Mouse (Mus musculus) MEL (cell line): ENCODE data around the gene Ddx58. TPM values are rescaled to one million over a fixed set of nuclear protein-coding genes. Genes with fewer than 3 reads are reported as not detected.

Experiments used
- DNase-seq: peaks from one replicate; pipeline ENCODE4 v3.0.0; 2011; ENCODE audit warnings: low read depth, low spot score
- H3K27ac ChIP-seq: 2 replicates; pipeline ENCODE4 v1.5.1; 2012; ENCODE audit warnings: low read depth, mild to moderate bottlenecking, control low read depth, low read length, moderate library complexity; ENCODE audit not compliant: control insufficient read depth
- H3K27me3 ChIP-seq, 2 experiments: fragments of 150-350 bp in 1 of 2; sonication (generic) in 1 of 2; 2 replicates each; pipeline ENCODE4 v1.6.1; 2012; ENCODE audit warnings: low read length in 2 of 2, mild to moderate bottlenecking in 2 of 2, improper control_type of control experiment in 1 of 2, moderate library complexity in 1 of 2; ENCODE audit not compliant: insufficient read depth in 2 of 2, control insufficient read depth in 1 of 2
- H3K36me3 ChIP-seq, 2 experiments: 2 replicates each; pipeline ENCODE4 v1.6.1; 2012 to 2014; ENCODE audit warnings: low read length in 2 of 2, improper control_type of control experiment in 1 of 2, inconsistent platforms in 1 of 2, mild to moderate bottlenecking in 1 of 2; ENCODE audit not compliant: insufficient read depth in 2 of 2, control insufficient read depth in 1 of 2
- H3K4me1 ChIP-seq, 2 experiments: fragments of 150-350 bp in 1 of 2; sonication (generic) in 1 of 2; 2 replicates each; pipeline ENCODE4 v1.6.1; 2012; ENCODE audit warnings: low read length in 2 of 2, improper control_type of control experiment in 1 of 2, mild to moderate bottlenecking in 1 of 2; ENCODE audit not compliant: insufficient read depth in 2 of 2, control insufficient read depth in 1 of 2
- H3K4me3 ChIP-seq, 2 experiments: fragments of 150-350 bp in 1 of 2; sonication (generic) in 1 of 2; 2 replicates each; pipeline ENCODE4 v1.5.1; 2012; ENCODE audit warnings: low read depth in 2 of 2, low read length in 2 of 2, mild to moderate bottlenecking in 2 of 2, moderate library complexity in 2 of 2, control low read depth in 1 of 2, improper control_type of control experiment in 1 of 2; ENCODE audit not compliant: control insufficient read depth in 1 of 2, insufficient read depth in 1 of 2
- H3K79me2 ChIP-seq: 2 replicates; pipeline ENCODE4 v1.6.1; 2012; ENCODE audit warnings: mild to moderate bottlenecking, low read length, moderate library complexity; ENCODE audit not compliant: control insufficient read depth, poor library complexity, insufficient read depth
- H3K9ac ChIP-seq: 2 replicates; pipeline ENCODE4 v1.6.1; 2012; ENCODE audit warnings: low read depth, mild to moderate bottlenecking, control low read depth, low read length, moderate library complexity; ENCODE audit not compliant: control insufficient read depth, poor library complexity, severe bottlenecking
- H3K9me3 ChIP-seq: fragments of 150-350 bp; sonication (generic); replicated peaks from 2 replicates; pipeline ENCODE4 v1.6.1; 2012; ENCODE audit warnings: mild to moderate bottlenecking, low read length, improper control_type of control experiment, moderate library complexity; ENCODE audit not compliant: insufficient read depth
- CHD1 ChIP-seq: IDR thresholded peaks from 2 replicates; pipeline ENCODE4 v1.6.1; 2012; ENCODE audit warnings: low read depth, mild to moderate bottlenecking, inconsistent platforms, low read length, improper control_type of control experiment
- CTCF ChIP-seq, 3 experiments: IDR thresholded peaks in 2 of 3; conservative IDR thresholded peaks in 1 of 3; 2 replicates each; pipeline ENCODE4 v1.5.1; 2011 to 2012; ENCODE audit warnings: low read length in 3 of 3, low read depth in 2 of 3, mild to moderate bottlenecking in 2 of 3, improper control_type of control experiment in 1 of 3, inconsistent platforms in 1 of 3, mixed read lengths in 1 of 3, moderate library complexity in 1 of 3; ENCODE audit not compliant: control insufficient read depth in 1 of 3, insufficient read depth in 1 of 3, poor library complexity in 1 of 3, severe bottlenecking in 1 of 3
- E2F4 ChIP-seq: IDR thresholded peaks from 2 replicates; pipeline ENCODE4 v1.6.1; 2011; ENCODE audit warnings: low read depth, low read length, improper control_type of control experiment, borderline replicate concordance
- ELF1 ChIP-seq: IDR thresholded peaks from 2 replicates; pipeline ENCODE4 v1.6.1; 2014; ENCODE audit warnings: low read depth, mild to moderate bottlenecking, inconsistent platforms, low read length, improper control_type of control experiment, moderate library complexity
- EP300 ChIP-seq, 2 experiments: IDR thresholded peaks; 2 replicates each; pipeline ENCODE4 v1.6.1; 2011; ENCODE audit warnings: improper control_type of control experiment in 2 of 2, low read length in 2 of 2, low read depth in 1 of 2, mild to moderate bottlenecking in 1 of 2
- GABPA ChIP-seq: IDR thresholded peaks from 2 replicates; pipeline ENCODE4 v1.6.1; 2012; ENCODE audit warnings: low read depth, mild to moderate bottlenecking, inconsistent platforms, low read length, improper control_type of control experiment, moderate library complexity
- GATA1 ChIP-seq: IDR thresholded peaks from 2 replicates; pipeline ENCODE4 v1.6.1; 2011; ENCODE audit warnings: low read depth, low read length, improper control_type of control experiment
- HCFC1 ChIP-seq: IDR thresholded peaks from 2 replicates; pipeline ENCODE4 v1.6.1; 2012; ENCODE audit warnings: low read depth, mild to moderate bottlenecking, inconsistent platforms, low read length, improper control_type of control experiment, moderate library complexity
- KAT2A ChIP-seq: conservative IDR thresholded peaks from 2 replicates; pipeline ENCODE4 v1.6.1; 2012; ENCODE audit warnings: low read depth, low read length, improper control_type of control experiment, inconsistent platforms
- MAX ChIP-seq: IDR thresholded peaks from 2 replicates; pipeline ENCODE4 v1.6.1; 2011; ENCODE audit warnings: low read length, improper control_type of control experiment
- MAZ ChIP-seq: IDR thresholded peaks from 2 replicates; pipeline ENCODE4 v1.6.1; 2012; ENCODE audit warnings: low read depth, mild to moderate bottlenecking, inconsistent platforms, low read length, improper control_type of control experiment
- MXI1 ChIP-seq: IDR thresholded peaks from 2 replicates; pipeline ENCODE4 v1.6.1; 2011; ENCODE audit warnings: mild to moderate bottlenecking, low read depth, low read length, improper control_type of control experiment
- MYC ChIP-seq: IDR thresholded peaks from 2 replicates; pipeline ENCODE4 v1.6.1; 2011; ENCODE audit warnings: low read depth, mild to moderate bottlenecking, low read length, improper control_type of control experiment, moderate library complexity
- NELFE ChIP-seq: IDR thresholded peaks from 2 replicates; pipeline ENCODE4 v1.6.1; 2011; ENCODE audit warnings: low read depth, low read length, improper control_type of control experiment
- NRF1 ChIP-seq: IDR thresholded peaks from 2 replicates; pipeline ENCODE4 v1.6.1; 2014; ENCODE audit warnings: low read depth, mild to moderate bottlenecking, inconsistent platforms, low read length, improper control_type of control experiment, moderate library complexity; ENCODE audit not compliant: poor library complexity, insufficient read depth, severe bottlenecking
- POLR2A ChIP-seq, 2 experiments: IDR thresholded peaks; 2 replicates each; pipeline ENCODE4 v1.6.1; 2011 to 2012; ENCODE audit warnings: low read length in 2 of 2, mild to moderate bottlenecking in 2 of 2, control low read depth in 1 of 2, improper control_type of control experiment in 1 of 2, low read depth in 1 of 2, moderate library complexity in 1 of 2; ENCODE audit not compliant: control insufficient read depth in 1 of 2, insufficient read depth in 1 of 2, poor library complexity in 1 of 2
- POLR2AphosphoS2 ChIP-seq: IDR thresholded peaks from 2 replicates; pipeline ENCODE4 v1.6.1; 2011; ENCODE audit warnings: low read length, improper control_type of control experiment
- RAD21 ChIP-seq: IDR thresholded peaks from 2 replicates; pipeline ENCODE4 v1.6.1; 2011; ENCODE audit warnings: mild to moderate bottlenecking, low read depth, low read length, improper control_type of control experiment
- SIN3A ChIP-seq: IDR thresholded peaks from 2 replicates; pipeline ENCODE4 v1.6.1; 2012; ENCODE audit warnings: low read length, improper control_type of control experiment, inconsistent platforms
- SMC3 ChIP-seq: IDR thresholded peaks from 2 replicates; pipeline ENCODE4 v1.6.1; 2011; ENCODE audit warnings: low read depth, low read length, improper control_type of control experiment
- TAL1 ChIP-seq: IDR thresholded peaks from 2 replicates; pipeline ENCODE4 v1.6.1; 2012; ENCODE audit warnings: mild to moderate bottlenecking, inconsistent platforms, low read length, moderate library complexity, mixed read lengths
- TBP ChIP-seq: IDR thresholded peaks from 2 replicates; pipeline ENCODE4 v1.8.0; 2011; ENCODE audit warnings: low read depth, low read length, improper control_type of control experiment
- TCF12 ChIP-seq: IDR thresholded peaks from 2 replicates; pipeline ENCODE4 v1.6.1; 2014; ENCODE audit warnings: low read depth, mild to moderate bottlenecking, inconsistent platforms, low read length, improper control_type of control experiment, moderate library complexity
- USF1 ChIP-seq: IDR thresholded peaks from 2 replicates; pipeline ENCODE4 v1.6.1; 2014; ENCODE audit warnings: low read depth, mild to moderate bottlenecking, inconsistent platforms, low read length, improper control_type of control experiment, moderate library complexity
- ZC3H11A ChIP-seq: IDR thresholded peaks from 2 replicates; pipeline ENCODE4 v1.6.1; 2012; ENCODE audit warnings: low read depth, mild to moderate bottlenecking, inconsistent platforms, low read length, improper control_type of control experiment
- ZNF384 ChIP-seq: IDR thresholded peaks from 2 replicates; pipeline ENCODE4 v1.6.1; 2012; ENCODE audit warnings: low read depth, mild to moderate bottlenecking, inconsistent platforms, low read length, improper control_type of control experiment
- polyA plus RNA-seq, 2 experiments: library from polyadenylated mRNA; stranded (reverse) in 1 of 2; unstranded in 1 of 2; fragments of >175 nt in 1 of 2; fragments of >200 nt in 1 of 2; gene quantifications; 2 replicates each; pipeline versions ENCODE4 v1.2.1 to v1.2.4; 2012; ENCODE audit warnings: low replicate concordance in 2 of 2, low read depth in 1 of 2; ENCODE audit not compliant: insufficient read length in 2 of 2, insufficient read depth in 1 of 2, missing spikeins in 1 of 2
- total RNA-seq: library from RNA; depleted of rRNA; stranded (reverse); fragments of 300-350 nt; gene quantifications from 2 replicates; pipeline ENCODE4 v1.2.3, GENCODE M21; 2012

Gene Ddx58
- total and polyA plus RNA-seq, 3 experiments: 0.58 to 1.0 TPM; not detected in 1

DNA sequence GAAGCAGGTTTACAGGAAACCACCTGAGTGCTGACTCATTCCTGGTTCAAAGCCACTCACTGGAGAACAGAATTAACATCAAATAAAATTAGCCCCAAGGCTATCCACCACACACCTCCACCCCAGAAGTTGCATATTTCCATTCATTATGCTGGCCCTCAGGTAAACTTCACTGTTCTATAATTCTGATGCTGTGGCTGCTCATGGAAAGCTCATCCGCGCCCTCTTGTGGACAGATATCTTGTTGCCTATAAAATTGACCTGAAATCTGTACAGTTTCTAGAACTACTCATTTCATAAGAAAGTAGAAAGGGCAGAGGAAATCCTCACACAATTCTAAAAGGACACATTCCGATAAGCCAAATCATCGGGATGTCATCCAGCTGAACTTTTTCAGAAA lies 46.0 kb upstream of the Ddx58 start:
- H3K9ac ChIP-seq: no peak overlapping the region
- no peaks in the 10 kb centered on the region for H3K79me2 ChIP-seq
- H3K9me3 ChIP-seq: no peaks in the 10 kb centered on the region
- peak; percentile 78 for DNase-seq
- peak; percentile 71 for TF ChIP-seq ZC3H11A
- TF ChIP-seq CTCF (IDR thresholded peaks at IDR 0.05 in 2 of 3, conservative IDR thresholded peaks at IDR 0.05 in 1 of 3; ENCODE audit: control insufficient read depth in 1 of 3, insufficient read depth in 1 of 3, low read depth in 2 of 3, low read length in 3 of 3, poor library complexity in 1 of 3, severe bottlenecking in 1 of 3): peak; percentile 51 to 92 (median 68)
- TF ChIP-seq SIN3A: no peak
- TF ChIP-seq SMC3: peak; percentile 90
- TF ChIP-seq E2F4: no peak
- no peak for TF ChIP-seq TBP
- TF ChIP-seq ELF1: no peak
- peak; percentile 87 for TF ChIP-seq RAD21
- TF ChIP-seq GABPA: no peak
- H3K36me3 ChIP-seq: peaks cover 0 to 2% of the 10 kb centered on the region in 2 experiments; a peak in 2 of 4 replicates
- H3K27me3 ChIP-seq: no peaks in the 10 kb centered on the region
- no peak overlapping the region for H3K4me3 ChIP-seq
- no peak overlapping the region for H3K27ac ChIP-seq
- H3K4me1 ChIP-seq: peaks cover 0 to 3% of the 10 kb centered on the region in 2 experiments; a peak in 2 of 4 replicates

DNA sequence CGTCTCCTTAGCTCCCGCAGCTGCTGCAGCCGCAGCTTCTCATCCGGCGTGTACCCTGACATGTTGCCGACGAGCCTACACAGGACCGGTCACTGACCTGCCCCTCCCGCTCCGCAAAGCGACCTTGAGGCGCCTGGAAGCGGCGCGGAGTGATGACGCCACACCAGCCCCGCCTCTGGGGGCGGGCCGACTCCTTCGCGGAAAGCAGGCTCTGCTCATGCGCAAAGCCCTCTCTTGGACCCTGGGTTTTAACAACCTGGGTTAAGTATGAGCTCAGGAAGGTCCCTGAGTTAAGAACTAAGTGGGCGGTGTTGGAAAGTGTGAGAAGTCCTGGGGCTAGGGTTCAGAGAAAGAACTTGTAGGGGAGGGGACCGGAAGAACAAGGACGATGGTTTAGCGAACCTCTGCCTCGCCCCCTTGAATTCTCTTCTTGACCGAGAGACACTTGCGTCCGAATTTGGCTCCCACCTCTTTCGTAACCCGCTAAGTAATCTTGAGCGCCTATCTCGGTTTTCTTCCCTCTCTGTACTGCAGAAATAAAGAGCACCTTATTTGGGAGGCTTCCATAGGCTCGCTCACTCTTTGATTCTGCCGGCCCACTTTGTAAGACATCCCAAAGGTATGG lies 39.8 kb upstream of the Ddx58 start, which contains the start of gene Ndufb6:
Gene Ndufb6 (minus strand): TSS at position 146 of the 625 bp plus-strand sequence.
- Histone ChIP-seq H3K9me3 (no peaks in the 10 kb centered on the region), H3K4me1 (peaks cover 0 to 2% of the 10 kb centered on the region in 2 experiments; a peak in 1 of 4 replicates), H3K27ac (peak within 1 kb of the TSS; percentile 98), H3K9ac (peak within 1 kb of the TSS; percentile 90), H3K4me3 (peak within 1 kb of the TSS; percentile 90 to 91), H3K36me3 (peaks cover 0 to 11% of the 10 kb centered on the region in 2 experiments; a peak in 2 of 4 replicates), H3K27me3 (no peaks in the 10 kb centered on the region), H3K79me2 (peaks cover 17% of the 10 kb centered on the region)
- DNase-seq: peak; percentile 97
- TF ChIP-seq TBP (peak; percentile 73; the same call in 1 of the 2 replicates), GABPA (no peak), MAZ (peak; percentile 87; the same call in 1 of the 2 replicates), ZC3H11A (no peak), USF1 (no peak), MXI1 (peak; percentile 95), TCF12 (peak; percentile 47), POLR2A (IDR thresholded peaks at IDR 0.05; ENCODE audit: control insufficient read depth in 1 of 2, insufficient read depth in 1 of 2, low read depth in 1 of 2, low read length in 2 of 2, poor library complexity in 1 of 2) (peak; percentile 57 to 93; a peak in 3 of 4 replicates), POLR2AphosphoS2 (peak; percentile 89), CHD1 (no peak), SIN3A (peak; percentile 97), ELF1 (peak; percentile 84), ZNF384 (no peak), KAT2A (peak; percentile 35; the same call in 1 of the 2 replicates), HCFC1 (peak; percentile 89), NELFE (peak; percentile 90), MYC (peak; percentile 54; the same call in 1 of the 2 replicates), GATA1 (peak; percentile 41), TAL1 (no peak), MAX (peak; percentile 69; the same call in 1 of the 2 replicates), EP300 (IDR thresholded peaks at IDR 0.05; ENCODE audit: low read depth in 1 of 2, low read length in 2 of 2) (no peak), NRF1 (peak; percentile 97)
